Mouse (Mus musculus): ENCODE measurements around the gene Bend6. TPM values are rescaled to one million over a fixed set of nuclear protein-coding genes. Genes with fewer than 3 reads are reported as not detected.

Bend6 gene
- total RNA-seq, 2 experiments from 2014 or later = 3.4 TPM; not detected in 1

GRCm38 (mm10) chr1:33817931-33818330 is 89.7 kb downstream of the Bend6 start:
- no peak for ATAC-seq (replicated peaks; ENCODE audit: low FRiP score, poor library complexity, severe bottlenecking)

DNA sequence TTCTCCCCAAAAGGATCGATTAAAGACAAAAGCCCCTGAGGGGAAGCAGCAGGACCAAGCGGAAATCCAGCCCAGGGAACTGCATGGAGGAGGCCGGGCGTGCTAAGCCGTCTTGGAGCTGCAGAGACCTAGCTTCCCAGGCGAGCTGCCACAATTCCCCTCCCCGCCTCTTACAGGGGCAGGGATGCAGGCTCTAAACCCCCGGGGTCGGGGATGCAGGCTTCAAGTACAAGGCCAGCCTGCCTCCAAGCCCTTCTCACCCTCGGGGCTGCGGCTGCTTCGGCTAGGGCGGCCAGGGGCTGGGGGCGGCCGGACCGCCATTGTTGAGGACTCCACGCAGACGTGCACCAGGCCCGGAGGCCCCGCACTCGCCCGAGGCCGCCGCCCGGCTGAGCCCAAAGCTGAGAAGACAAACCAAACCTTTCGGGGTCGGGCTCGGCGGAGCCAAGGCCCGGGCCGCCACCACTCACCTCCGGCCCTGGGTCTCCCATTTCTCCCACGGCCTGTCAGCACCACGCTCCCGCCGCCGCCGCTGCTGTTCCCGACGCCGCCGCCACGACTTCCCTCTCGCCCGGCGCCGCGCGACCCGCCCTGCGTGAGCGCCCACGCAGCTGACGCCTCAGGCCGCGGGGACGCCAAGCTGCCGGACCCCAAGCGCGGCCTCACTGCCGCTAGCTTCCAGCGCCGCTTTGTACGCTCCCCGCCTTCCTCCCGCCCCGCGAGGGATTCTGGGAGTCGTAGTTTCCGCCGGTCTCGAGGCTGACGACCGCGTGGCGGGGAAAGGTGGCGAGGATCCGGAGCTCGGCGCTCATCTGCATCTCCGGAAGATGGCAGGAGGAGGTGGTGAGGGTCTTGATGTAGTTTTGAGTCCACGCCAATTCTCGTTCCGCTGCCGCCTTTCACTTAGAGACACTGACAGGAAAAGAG is 93.5 kb downstream of the Bend6 start, which contains the start of gene Zfp451:
Gene Zfp451, minus strand, starts transcription at position 728 of the 927 bp plus-strand sequence.
- ATAC-seq (replicated peaks; ENCODE audit: low FRiP score, poor library complexity, severe bottlenecking) = peak; percentile 98

DNA sequence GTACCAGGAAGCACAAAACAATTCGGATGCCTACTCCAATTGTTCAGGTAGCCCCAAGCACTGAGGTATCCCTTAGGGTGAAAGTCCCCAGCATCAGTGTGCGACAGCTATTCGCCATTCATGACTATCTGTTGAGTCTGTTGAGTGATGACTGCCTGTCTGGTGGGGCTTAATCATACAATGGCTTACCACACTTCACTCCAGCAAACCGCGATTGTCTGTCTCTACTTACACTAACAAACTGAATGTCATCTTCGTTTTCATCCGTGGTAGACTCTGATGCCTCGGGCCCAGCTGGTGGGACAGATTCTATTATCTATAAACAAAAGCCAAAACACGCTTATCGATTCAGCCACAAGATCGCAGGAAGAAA is 94.1 kb downstream of the Bend6 start:
- peak; percentile 40; the same call in 1 of the 2 replicates for ATAC-seq (replicated peaks; ENCODE audit: low FRiP score, poor library complexity, severe bottlenecking)

DNA sequence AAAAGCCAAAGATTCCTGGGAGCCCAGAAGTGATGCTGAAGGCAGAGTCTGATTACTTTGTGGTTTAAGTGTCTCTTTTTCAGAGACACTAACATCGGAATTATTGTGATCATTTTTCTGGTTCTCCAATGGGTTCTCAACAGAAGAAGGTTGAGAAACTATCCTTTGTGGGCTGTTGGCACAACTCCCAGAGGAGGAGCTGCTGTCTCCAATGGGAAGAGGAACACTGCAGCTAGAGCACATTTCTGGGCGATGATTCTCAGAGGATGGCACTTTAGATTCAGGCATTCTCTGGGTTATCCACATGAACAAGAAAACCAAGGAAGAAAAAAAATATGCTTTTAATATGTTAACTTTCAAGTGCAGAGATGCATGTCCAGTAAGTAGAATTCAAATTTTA is 104.3 kb downstream of the Bend6 start:
- no peak for ATAC-seq (replicated peaks; ENCODE audit: low FRiP score, poor library complexity, severe bottlenecking)

Other genes starting within 250 kb of the Bend6 start
- gene Prim2, start 238.0 kb downstream of the Bend6 start, total RNA-seq (2015; ENCODE audit: low replicate concordance) = 62.5 and 83.6 TPM in 2 replicates
- gene Prim2, start 238.0 kb downstream of the Bend6 start, total RNA-seq (2017; ENCODE audit: low replicate concordance) = 84.2 and 84.9 TPM in 2 replicates
- gene Rab23, start 187.9 kb downstream of the Bend6 start, total RNA-seq (2015; ENCODE audit: low replicate concordance) = 1.7 and 3.6 TPM in 2 replicates
- gene Rab23, start 187.9 kb downstream of the Bend6 start, total RNA-seq (2017; ENCODE audit: low replicate concordance) = 4.0 and 8.9 TPM in 2 replicates
- 25.9 and 37.7 TPM in 2 replicates for gene Bag2, start 150.0 kb downstream of the Bend6 start, total RNA-seq (2015; ENCODE audit: low replicate concordance)
- gene Bag2, start 150.0 kb downstream of the Bend6 start, total RNA-seq (2017; ENCODE audit: low replicate concordance) = 33.9 and 59.6 TPM in 2 replicates
- 31.4 and 34.2 TPM in 2 replicates for gene Zfp451, start 93.2 kb downstream of the Bend6 start, total RNA-seq (2015; ENCODE audit: low replicate concordance)
- gene Zfp451, start 93.2 kb downstream of the Bend6 start, total RNA-seq (2017; ENCODE audit: low replicate concordance) = 22.2 and 22.7 TPM in 2 replicates
- 1.7 and 1.8 TPM in 2 replicates for gene Dst, start 409 bp upstream of the Bend6 start, total RNA-seq (2015; ENCODE audit: low replicate concordance)
- 1.7 and 2.4 TPM in 2 replicates for gene Dst, start 409 bp upstream of the Bend6 start, total RNA-seq (2017; ENCODE audit: low replicate concordance)